11 mouse cellular contexts compared by ENCODE assay signal in genomic region chr1:168405645-168406290, GRCm38 (mm10). TPM values are rescaled to one million over a fixed set of nuclear protein-coding genes. Genes with fewer than 3 reads are reported as not detected.
DNase-seq lines count a peak whose midpoint lies in the region; ATAC-seq and TF ChIP-seq lines count a peak whose summit lies in the region.
"Had no signal": no experiment of that assay in that cellular context is flagged by ENCODE, and none has a peak within 500 bp of the region (broad histone marks: within the 10 kb centered on the region; RNA-seq: fewer than 3 reads in every experiment).

No protein-coding gene starts in this region.

- peaks cover 40% of the 10 kb centered on the region for H3K36me3 ChIP-seq in hindbrain, embryonic 10.5 days
- peaks cover 30% of the 10 kb centered on the region for H3K36me3 ChIP-seq in hindbrain, embryonic 14.5 days (replicated peaks; ENCODE audit: control insufficient read depth, insufficient read depth)
- H3K36me3 ChIP-seq in limb, embryonic 14.5 days (ENCODE audit: control insufficient read depth, insufficient read depth, low read length) = peaks cover 5% of the 10 kb centered on the region; the same call in 1 of the 2 replicates

- no peak overlapping the region for H3K9ac ChIP-seq in hindbrain, embryonic 14.5 days
- H3K9ac ChIP-seq in limb, embryonic 14.5 days (ENCODE audit: low read depth, low read length, severe bottlenecking) = no peak overlapping the region
- H3K9ac ChIP-seq: midbrain, embryonic 12.5 days had no signal

- H3K9me3 ChIP-seq in hindbrain, embryonic 10.5 days = no peaks in the 10 kb centered on the region
- no peaks in the 10 kb centered on the region for H3K9me3 ChIP-seq in hindbrain, embryonic 14.5 days (ENCODE audit: control insufficient read depth, low read length)
- no peaks in the 10 kb centered on the region for H3K9me3 ChIP-seq in limb, embryonic 14.5 days (ENCODE audit: control insufficient read depth, low read length)
- H3K9me3 ChIP-seq: midbrain, embryonic 12.5 days had no signal

- H3K27me3 ChIP-seq in hindbrain, embryonic 10.5 days (ENCODE audit: insufficient read depth, poor library complexity, severe bottlenecking) = no peaks in the 10 kb centered on the region
- no peaks in the 10 kb centered on the region for H3K27me3 ChIP-seq in hindbrain, embryonic 14.5 days (ENCODE audit: control insufficient read depth, insufficient read depth, low read length)
- H3K27me3 ChIP-seq in limb, embryonic 14.5 days (ENCODE audit: control insufficient read depth, insufficient read depth, low read length) = no peaks in the 10 kb centered on the region

- peaks cover 91% of the 10 kb centered on the region for H3K4me1 ChIP-seq in hindbrain, embryonic 10.5 days (replicated peaks)
- peaks cover 32% of the 10 kb centered on the region for H3K4me1 ChIP-seq in hindbrain, embryonic 14.5 days (replicated peaks; ENCODE audit: control insufficient read depth, insufficient read depth, low read length)
- H3K4me1 ChIP-seq in limb, embryonic 14.5 days (ENCODE audit: control insufficient read depth, insufficient read depth, low read length) = peaks cover 40% of the 10 kb centered on the region

- no peak for ATAC-seq in hindbrain, embryonic 14.5 days (ENCODE audit: low FRiP score)
- ATAC-seq in limb, embryonic 14.5 days (ENCODE audit: low FRiP score, low read depth) = peak; percentile 31; the same call in 1 of the 2 replicates

- WGBS in hindbrain, embryonic 10.5 days = 22% methylated on average over 12 of the region's 12 CpGs
- WGBS in hindbrain, embryonic 14.5 days = 18% methylated on average over 11 of the region's 12 CpGs
- 17% methylated on average over 11 of the region's 12 CpGs for WGBS in limb, embryonic 14.5 days

- TF ChIP-seq POLR2A in limb, embryonic 14.5 days (IDR thresholded peaks at IDR 0.05; ENCODE audit: borderline replicate concordance, extremely low read depth, insufficient read depth, insufficient read length) = no peak

- peak; percentile 67 for DNase-seq in hindbrain, embryonic 10.5 days (ENCODE audit: low spot score)
- DNase-seq in hindbrain, embryonic 14.5 days (ENCODE audit: low spot score) = no peak
- DNase-seq in ES-CJ7 (ENCODE audit: low read depth, low spot score) = peak; percentile 76
- peak; percentile 80 for DNase-seq in embryo, embryonic 11 days
- DNase-seq in limb, embryonic 14.5 days (ENCODE audit: low spot score) = no peak
- no peak for DNase-seq in cerebellum, adult 11 months
- DNase-seq in cerebellum, adult 9-10 months = no peak
- no peak for DNase-seq in right cerebral cortex, postnatal 4 days
- DNase-seq: gastrocnemius, postnatal 14 days; thymus, postnatal 14 days had no signal

- H3K27ac ChIP-seq in hindbrain, embryonic 10.5 days = peak overlapping the region; percentile 75
- no peak overlapping the region for H3K27ac ChIP-seq in hindbrain, embryonic 14.5 days
- H3K27ac ChIP-seq in limb, embryonic 14.5 days (replicated peaks; ENCODE audit: low read depth, low read length) = no peak overlapping the region
- H3K27ac ChIP-seq: midbrain, embryonic 12.5 days had no signal

- H3K4me3 ChIP-seq in hindbrain, embryonic 10.5 days = no peak overlapping the region
- no peak overlapping the region for H3K4me3 ChIP-seq in hindbrain, embryonic 14.5 days (replicated peaks; ENCODE audit: low read length)
- H3K4me3 ChIP-seq in limb, embryonic 14.5 days (replicated peaks; ENCODE audit: low read length) = no peak overlapping the region
- H3K4me3 ChIP-seq: midbrain, embryonic 12.5 days had no signal

- no peak overlapping the region for H3K4me2 ChIP-seq in hindbrain, embryonic 14.5 days (replicated peaks)
- H3K4me2 ChIP-seq in limb, embryonic 14.5 days (replicated peaks; ENCODE audit: low read depth, low read length, severe bottlenecking) = no peak overlapping the region
- H3K4me2 ChIP-seq: midbrain, embryonic 12.5 days had no signal

RNA-seq across cellular contexts. Expression of gene Pbx1, which starts 26.3 kb away (rescaled TPM):
- polyA plus RNA-seq in hindbrain, embryonic 10.5 days (2016; fragmentation: Nextera tagmentation; extraction: Ambion mirVana) = 34.4 and 35.4 TPM in 2 replicates
- 46.3 and 48.6 TPM in 2 replicates for polyA plus RNA-seq in hindbrain, embryonic 14.5 days (2014; fragmentation: Nextera tagmentation; extraction: Ambion mirVana)
- 48.2 and 59.9 TPM in 2 replicates for polyA plus RNA-seq in limb, embryonic 14.5 days (2012; rRNA removed)
- 26.5 and 32.1 TPM in 2 replicates for polyA plus RNA-seq in limb, embryonic 14.5 days (2014; fragmentation: Nextera tagmentation; extraction: Ambion mirVana)

Comparison
In these comparisons a context has a peak if more than half of its experiments do, and no peak if none do; other contexts are left out.
1. DNase-seq: peak in hindbrain, embryonic 10.5 days (single experiment), ES-CJ7 (single experiment) and embryo, embryonic 11 days (single experiment); none in hindbrain, embryonic 14.5 days (single experiment), limb, embryonic 14.5 days (single experiment), cerebellum, adult 11 months (single experiment), cerebellum, adult 9-10 months (single experiment) and right cerebral cortex, postnatal 4 days (single experiment).